Comparison of ENCODE assay signal across 16 mouse cellular contexts in genomic region chr4:126234496-126235175, GRCm38 (mm10). TPM values are rescaled to one million over a fixed set of nuclear protein-coding genes. Genes with fewer than 3 reads are reported as not detected.
DNase-seq lines count a peak whose midpoint lies in the region; ATAC-seq and TF ChIP-seq lines count a peak whose summit lies in the region.
"Had no signal": no experiment of that assay in that cellular context is flagged by ENCODE, and none has a peak within 500 bp of the region (broad histone marks: within the 10 kb centered on the region; RNA-seq: fewer than 3 reads in every experiment).

No protein-coding gene starts in this region.

- H3K4me3 ChIP-seq in intestine, postnatal 0 days (ENCODE audit: low read depth, low read length): no peak overlapping the region
- H3K4me3 ChIP-seq in intestine, embryonic 15.5 days (replicated peaks): no peak overlapping the region
- H3K4me3 ChIP-seq: liver, embryonic 12.5 days; neural tube, embryonic 15.5 days had no signal

- no peak for TF ChIP-seq CTCF in intestine, postnatal 0 days (IDR thresholded peaks at IDR 0.05; ENCODE audit: low read depth)

- ATAC-seq in intestine, postnatal 0 days: no peak
- no peak for ATAC-seq in intestine, embryonic 15.5 days
- ATAC-seq: forebrain, embryonic 16.5 days; inflammation-experienced regulatory T-cells, adult 6 months; liver, embryonic 12.5 days had no signal

- H3K27ac ChIP-seq in intestine, postnatal 0 days (ENCODE audit: low read depth, low read length): 0 out of 2 replicates have a peak overlapping the region, but pooled peaks have one; percentile 7
- H3K27ac ChIP-seq in intestine, embryonic 15.5 days: no peak overlapping the region
- H3K27ac ChIP-seq: liver, embryonic 12.5 days; neural tube, embryonic 15.5 days; stomach, postnatal 0 days had no signal

- no peak overlapping the region for H3K4me2 ChIP-seq in intestine, postnatal 0 days (replicated peaks; ENCODE audit: low read depth)
- no peak overlapping the region for H3K4me2 ChIP-seq in intestine, embryonic 15.5 days (replicated peaks)
- H3K4me2 ChIP-seq: liver, embryonic 12.5 days; neural tube, embryonic 15.5 days had no signal

- no peaks in the 10 kb centered on the region for H3K27me3 ChIP-seq in intestine, postnatal 0 days (replicated peaks; ENCODE audit: control insufficient read depth, insufficient read depth, low read length)
- H3K27me3 ChIP-seq in intestine, embryonic 15.5 days (replicated peaks): no peaks in the 10 kb centered on the region
- H3K27me3 ChIP-seq: liver, embryonic 12.5 days; neural tube, embryonic 15.5 days had no signal

- peaks cover 66% of the 10 kb centered on the region; the same call in 1 of the 2 replicates for H3K36me3 ChIP-seq in intestine, postnatal 0 days (ENCODE audit: control insufficient read depth, insufficient read depth)
- H3K36me3 ChIP-seq in intestine, embryonic 15.5 days: peaks cover 57% of the 10 kb centered on the region

- no peaks in the 10 kb centered on the region for H3K9me3 ChIP-seq in intestine, postnatal 0 days (ENCODE audit: control insufficient read depth)
- no peaks in the 10 kb centered on the region for H3K9me3 ChIP-seq in intestine, embryonic 15.5 days
- H3K9me3 ChIP-seq: liver, embryonic 12.5 days; neural tube, embryonic 15.5 days had no signal

- H3K4me1 ChIP-seq in intestine, postnatal 0 days (replicated peaks; ENCODE audit: control insufficient read depth, insufficient read depth, low read length): no peaks in the 10 kb centered on the region
- H3K4me1 ChIP-seq in intestine, embryonic 15.5 days (replicated peaks): peaks cover 10% of the 10 kb centered on the region

- WGBS in intestine, postnatal 0 days: 88% methylated on average over 18 of the region's 18 CpGs
- 89% methylated on average over 18 of the region's 18 CpGs for WGBS in intestine, embryonic 15.5 days

- H3K9ac ChIP-seq in intestine, postnatal 0 days (ENCODE audit: low read depth, low read length): no peak overlapping the region
- no peak overlapping the region for H3K9ac ChIP-seq in intestine, embryonic 15.5 days
- H3K9ac ChIP-seq: liver, embryonic 12.5 days; neural tube, embryonic 15.5 days had no signal

- peak; percentile 38 for DNase-seq in cerebellum, adult 11-12 months
- no peak for DNase-seq in cerebellum, adult 11 months
- DNase-seq in spleen, adult 18-20 months: peak; percentile 51 to 53
- no peak for DNase-seq in spleen, postnatal 4 days (ENCODE audit: low spot score in 2 of 2)
- DNase-seq in lung, postnatal 36 days: peak; percentile 79
- DNase-seq in adrenal gland, postnatal 10 days: no peak
- DNase-seq: gastrocnemius, postnatal 36 days had no signal

RNA-seq across cellular contexts. Expression of gene Map7d1, which starts 21.5 kb away (rescaled TPM):
- 11.7 and 12.2 TPM in 2 replicates for polyA plus RNA-seq in intestine, postnatal 0 days (2015; fragmentation: Nextera tagmentation; extraction: Ambion mirVana)
- 26.7 and 27.6 TPM in 2 replicates for polyA plus RNA-seq in intestine, embryonic 15.5 days (2015; fragmentation: Nextera tagmentation; extraction: Ambion mirVana)
- total RNA-seq in adrenal gland, postnatal 10 days (2021): 10 to 100 TPM; 60.4 to 72.7 TPM

RNA-seq across cellular contexts. Expression of gene Trappc3, which starts 27.5 kb away (rescaled TPM):
- 115 and 126 TPM in 2 replicates for polyA plus RNA-seq in intestine, postnatal 0 days (2015; fragmentation: Nextera tagmentation; extraction: Ambion mirVana)
- 94.2 and 99.7 TPM in 2 replicates for polyA plus RNA-seq in intestine, embryonic 15.5 days (2015; fragmentation: Nextera tagmentation; extraction: Ambion mirVana)
- total RNA-seq in adrenal gland, postnatal 10 days (2021): 10 to 100 TPM; 73.1 to 74.8 TPM

RNA-seq across cellular contexts. Expression of gene Thrap3, which starts 32.1 kb away (rescaled TPM):
- 56.7 and 67.5 TPM in 2 replicates for polyA plus RNA-seq in intestine, postnatal 0 days (2015; fragmentation: Nextera tagmentation; extraction: Ambion mirVana)
- 172 and 202 TPM in 2 replicates for polyA plus RNA-seq in intestine, embryonic 15.5 days (2015; fragmentation: Nextera tagmentation; extraction: Ambion mirVana)
- 100 to 1,000 TPM; 177 to 229 TPM for total RNA-seq in adrenal gland, postnatal 10 days (2021)

RNA-seq across cellular contexts. Expression of gene Col8a2, which starts 52.0 kb away (rescaled TPM):
- polyA plus RNA-seq in intestine, postnatal 0 days (2015; fragmentation: Nextera tagmentation; extraction: Ambion mirVana): 1.5 and 2.2 TPM in 2 replicates
- polyA plus RNA-seq in intestine, embryonic 15.5 days (2015; fragmentation: Nextera tagmentation; extraction: Ambion mirVana): 7.1 and 8.2 TPM in 2 replicates
- total RNA-seq in adrenal gland, postnatal 10 days (2021): 1 to 10 TPM; 5.5 to 5.6 TPM
- total RNA-seq: megakaryocyte progenitor cell, adult 5-6 weeks; MEL had no signal
- polyA plus RNA-seq: inflammation-experienced regulatory T-cells, adult 6 months had no signal

Comparison
In these comparisons a context has a peak if more than half of its experiments do, and no peak if none do; other contexts are left out.
1. DNase-seq: peak in cerebellum, adult 11-12 months (single experiment), spleen, adult 18-20 months (2 of 2) and lung, postnatal 36 days (single experiment); none in cerebellum, adult 11 months (single experiment), spleen, postnatal 4 days (0 of 2) and adrenal gland, postnatal 10 days (single experiment).